Mouse (Mus musculus): ENCODE measurements around the gene Ccdc124.

DNA sequence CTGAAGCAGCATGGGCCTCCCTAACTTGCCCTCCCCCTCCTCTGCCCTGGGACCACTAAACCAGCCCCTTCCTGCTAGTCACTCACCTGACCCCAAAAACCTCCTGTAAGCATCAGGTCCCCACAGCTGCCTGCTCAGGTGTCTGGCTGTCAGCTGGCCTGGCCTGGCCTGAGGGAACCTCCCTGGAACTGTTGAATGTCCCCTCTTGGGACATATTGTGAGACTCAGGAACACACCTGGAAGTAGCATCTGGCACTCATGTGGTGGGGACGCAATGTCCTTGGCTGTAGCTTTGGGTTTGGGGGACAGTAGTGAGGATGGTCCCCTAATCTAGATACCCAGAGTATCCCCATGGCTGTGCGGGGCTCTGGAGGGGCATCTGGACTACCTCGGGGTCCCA lies 39.7 kb downstream of the Ccdc124 start:
- TF ChIP-seq CTCF (IDR thresholded peaks at IDR 0.05; ENCODE audit: borderline replicate concordance, control insufficient read depth, extremely low read depth, insufficient read depth, low read length, poor library complexity) (no peak), POLR2A (IDR thresholded peaks at IDR 0.05; ENCODE audit: control insufficient read depth, extremely low read depth, insufficient read depth, low read length, poor library complexity) (no peak)
